Mouse (Mus musculus): ENCODE results near the gene Gins2. TPM values are rescaled to one million over a fixed set of nuclear protein-coding genes. Genes with fewer than 3 reads are reported as not detected.

Gins2 gene
- polyA plus RNA-seq, 1 experiment: 41.0 TPM

GRCm38 (mm10) chr8:120565151-120565711, 23.9 kb downstream of the Gins2 start:
- no peak for DNase-seq (ENCODE audit: low read depth)

- DNase-seq (ENCODE audit: low read depth): peak; percentile 36
These were observed 25.0 kb downstream of the Gins2 start for GRCm38 (mm10) chr8:120563851-120564837.

- DNase-seq (ENCODE audit: low read depth): no peak
These were observed 25.8 kb downstream of the Gins2 start for GRCm38 (mm10) chr8:120563348-120563724.

- DNase-seq (ENCODE audit: low read depth): no peak
These were observed 26.3 kb downstream of the Gins2 start for GRCm38 (mm10) chr8:120562680-120563347.

- DNase-seq (ENCODE audit: low read depth): no peak
These were observed 27.3 kb downstream of the Gins2 start for GRCm38 (mm10) chr8:120561539-120562435.

GRCm38 (mm10) chr8:120560535-120560934, 28.6 kb downstream of the Gins2 start:
- no peak for DNase-seq (ENCODE audit: low read depth)

GRCm38 (mm10) chr8:120559654-120560053, 29.4 kb downstream of the Gins2 start:
- DNase-seq (ENCODE audit: low read depth): no peak

GRCm38 (mm10) chr8:120558162-120558561, 30.9 kb downstream of the Gins2 start:
- no peak for DNase-seq (ENCODE audit: low read depth)

GRCm38 (mm10) chr8:120557170-120557965, 31.7 kb downstream of the Gins2 start:
- no peak for DNase-seq (ENCODE audit: low read depth)

GRCm38 (mm10) chr8:120556198-120556892, 32.8 kb downstream of the Gins2 start:
- DNase-seq (ENCODE audit: low read depth): no peak

GRCm38 (mm10) chr8:120554466-120555039, 34.6 kb downstream of the Gins2 start:
- no peak for DNase-seq (ENCODE audit: low read depth)

GRCm38 (mm10) chr8:120553441-120554123, 35.5 kb downstream of the Gins2 start:
- no peak for DNase-seq (ENCODE audit: low read depth)

- DNase-seq (ENCODE audit: low read depth): no peak
These were observed 36.6 kb downstream of the Gins2 start for GRCm38 (mm10) chr8:120552509-120552908.

- no peak for DNase-seq (ENCODE audit: low read depth)
These were observed 37.5 kb downstream of the Gins2 start for GRCm38 (mm10) chr8:120551677-120551980.

GRCm38 (mm10) chr8:120550937-120551676, 38.0 kb downstream of the Gins2 start:
- DNase-seq (ENCODE audit: low read depth): no peak

- no peak for DNase-seq (ENCODE audit: low read depth)
These were observed 38.7 kb downstream of the Gins2 start for GRCm38 (mm10) chr8:120550430-120550829.

GRCm38 (mm10) chr8:120549922-120550321, 39.2 kb downstream of the Gins2 start:
- DNase-seq (ENCODE audit: low read depth): no peak

GRCm38 (mm10) chr8:120549321-120549921, 39.7 kb downstream of the Gins2 start:
- no peak for DNase-seq (ENCODE audit: low read depth)

All from gonadal fat pad, adult 2 months (tissue).